Mouse (Mus musculus) midbrain, embryonic 14.5 days (tissue): ENCODE data around the gene Gsdma. TPM values are rescaled to one million over a fixed set of nuclear protein-coding genes. Genes with fewer than 3 reads are reported as not detected.

Source experiments
- ATAC-seq: fragments of 200-750 bp; cut with Nextera tagmentation; 2 replicates; pipeline ENCODE4 v1.8.0; 2017; ENCODE audit warnings: moderate number of reproducible peaks, moderate library complexity; ENCODE audit not compliant: low FRiP score, low TSS enrichment
- DNase-seq: peaks from one replicate; pipeline ENCODE4 v3.0.0-alpha.2; 2015
- H3K27ac ChIP-seq: fragments of 300-500 bp; sonication (generic); replicated peaks from 2 replicates; pipeline ENCODE4 v1.5.1; 2014; ENCODE audit warnings: mild to moderate bottlenecking, low read depth, low read length, moderate library complexity
- H3K27me3 ChIP-seq: fragments of 300-500 bp; sonication (generic); 2 replicates; pipeline ENCODE4 v1.6.1; 2014; ENCODE audit warnings: low read length, control low read depth, mixed read lengths; ENCODE audit not compliant: control insufficient read depth, insufficient read depth
- H3K36me3 ChIP-seq: fragments of 300-500 bp; sonication (generic); 2 replicates; pipeline ENCODE4 v1.6.1; 2014; ENCODE audit warnings: low read length, control low read depth; ENCODE audit not compliant: control insufficient read depth, insufficient read depth
- H3K4me1 ChIP-seq: fragments of 300-500 bp; sonication (generic); 2 replicates; pipeline ENCODE4 v1.6.1; 2014; ENCODE audit warnings: mild to moderate bottlenecking, antibody characterized with exemption, low read length, control low read depth; ENCODE audit not compliant: control insufficient read depth, insufficient read depth
- H3K4me2 ChIP-seq: fragments of 300-500 bp; sonication (generic); 2 replicates; pipeline ENCODE4 v1.6.1; 2014; ENCODE audit warnings: mild to moderate bottlenecking, low read length, moderate library complexity
- H3K4me3 ChIP-seq: fragments of 300-500 bp; sonication (generic); replicated peaks from 2 replicates; pipeline ENCODE4 v1.5.1; 2014; ENCODE audit warnings: low read depth, low read length
- H3K9ac ChIP-seq: fragments of 300-500 bp; sonication (generic); replicated peaks from 2 replicates; pipeline ENCODE4 v1.6.1; 2014; ENCODE audit warnings: mild to moderate bottlenecking, low read length, moderate library complexity
- H3K9me3 ChIP-seq: fragments of 300-500 bp; sonication (generic); 2 replicates; pipeline ENCODE4 v1.6.1; 2016; ENCODE audit warnings: low read length, control low read depth, mixed read lengths; ENCODE audit not compliant: control insufficient read depth
- WGBS: fragments of 180-500 bp; shearing (Covaris S2); extraction: QIAGEN DNeasy Blood & Tissue Kit; methylation state at CpG from one replicate; pipeline ENCODE4 v1.1.7; 2014; 5-methylcytosine and 5-hydroxymethylcytosine counted together
- polyA plus RNA-seq: library from polyadenylated mRNA; unstranded; fragments of >200 nt; fragmentation: Nextera tagmentation; extraction: Ambion mirVana; gene quantifications from 2 replicates; pipeline ENCODE4 v1.2.1, GENCODE M21; 2014

Gsdma gene
- polyA plus RNA-seq, 1 experiment from 2014 or later, result not detected

- WGBS, result 96% methylated on average over 15 of the region's 15 CpGs
- ATAC-seq (no peak), DNase-seq (no peak)
- Histone ChIP-seq H3K36me3 (peaks cover 32% of the 10 kb centered on the region), H3K4me1 (0 out of 2 replicates have a peak, but pooled peaks cover 11% of the 10 kb centered on the region), H3K27me3 (no peaks in the 10 kb centered on the region), H3K9me3 (no peaks in the 10 kb centered on the region), H3K4me2 (no peak overlapping the region), H3K4me3 (no peak overlapping the region), H3K9ac (no peak overlapping the region), H3K27ac (no peak overlapping the region)
These were observed 61.9 kb downstream of the Gsdma start for GRCm38 (mm10) chr11:98725926-98726506.

Other genes starting within 250 kb of the Gsdma start
- gene Mien1, start 225.4 kb upstream of the Gsdma start, polyA plus RNA-seq, result 225 and 280 TPM in 2 replicates
- 0.58 and 0.67 TPM in 2 replicates for gene Grb7, start 218.0 kb upstream of the Gsdma start, polyA plus RNA-seq
- 0.05 TPM in 1 of 2 replicates, not detected in the other for gene Ikzf3, start 118.3 kb upstream of the Gsdma start, polyA plus RNA-seq
- not detected in 2 replicates for gene Zpbp2, start 113.3 kb upstream of the Gsdma start, polyA plus RNA-seq
- 17.1 and 53.4 TPM in 2 replicates for gene Ormdl3, start 77.0 kb upstream of the Gsdma start, polyA plus RNA-seq
- gene Lrrc3c, start 66.1 kb upstream of the Gsdma start, polyA plus RNA-seq, result not detected in 2 replicates
- gene Gm12355, start 38.7 kb upstream of the Gsdma start, polyA plus RNA-seq, result 0.71 and 1.4 TPM in 2 replicates
- gene Gsdma3, start 38.0 kb upstream of the Gsdma start, polyA plus RNA-seq, result not detected in 2 replicates
- gene Gsdma2, start 17.6 kb upstream of the Gsdma start, polyA plus RNA-seq, result not detected in 2 replicates
- gene Psmd3, start 18.2 kb downstream of the Gsdma start, polyA plus RNA-seq, result 135 and 164 TPM in 2 replicates
- gene Csf3, start 36.9 kb downstream of the Gsdma start, polyA plus RNA-seq, result not detected in 2 replicates
- 65.7 and 81.1 TPM in 2 replicates for gene Med24, start 65.1 kb downstream of the Gsdma start, polyA plus RNA-seq
- 175 and 194 TPM in 2 replicates for gene Thra, start 76.3 kb downstream of the Gsdma start, polyA plus RNA-seq
- 3.0 TPM in 2 replicates for gene Nr1d1, start 111.0 kb downstream of the Gsdma start, polyA plus RNA-seq
- gene Msl1, start 131.2 kb downstream of the Gsdma start, polyA plus RNA-seq, result 25.0 and 35.9 TPM in 2 replicates
- gene Casc3, start 140.6 kb downstream of the Gsdma start, polyA plus RNA-seq, result 46.6 and 57.3 TPM in 2 replicates
- gene Rapgefl1, start 172.4 kb downstream of the Gsdma start, polyA plus RNA-seq, result 8.8 and 9.6 TPM in 2 replicates
- gene Wipf2, start 199.3 kb downstream of the Gsdma start, polyA plus RNA-seq, result 5.4 and 6.1 TPM in 2 replicates
- gene Cdc6, start 243.4 kb downstream of the Gsdma start, polyA plus RNA-seq, result 2.5 and 5.6 TPM in 2 replicates